Mouse (Mus musculus) layer of hippocampus, adult 2 months (tissue): Measurements from ENCODE around the gene Hipk1. TPM values are rescaled to one million over a fixed set of nuclear protein-coding genes. Genes with fewer than 3 reads are reported as not detected.

Experiments
- DNase-seq, 2 experiments: peaks; one replicate each; pipeline ENCODE4 v3.0.0; 2022; ENCODE audit warnings: low spot score in 2 of 2
- H3K27ac ChIP-seq: fragments of 200-600 bp; 2 replicates; pipeline ENCODE4 v1.8.1; 2022
- H3K4me3 ChIP-seq: fragments of 200-600 bp; 2 replicates; pipeline ENCODE4 v1.8.1; 2022; ENCODE audit warnings: mild to moderate bottlenecking
- CTCF ChIP-seq: fragments of 200-600 bp; conservative IDR thresholded peaks from 2 replicates; pipeline ENCODE4 v1.8.1; 2022; ENCODE audit warnings: antibody characterized with exemption, mild to moderate bottlenecking, moderate library complexity
- total RNA-seq, 2 experiments: library from RNA; stranded (reverse); gene quantifications; 2 replicates each; pipeline ENCODE4 v1.2.3; 2021

Gene Hipk1
- total RNA-seq, 2 experiments from 2014 or later = 128 to 134 TPM

- DNase-seq = no peak
- TF ChIP-seq CTCF = no peak
- Histone ChIP-seq H3K4me3 (peak overlapping the region; percentile 35; the same call in 1 of the 2 replicates), H3K27ac (peak overlapping the region; percentile 36)
These were observed 56.5 kb downstream of the Hipk1 start for GRCm38 (mm10) chr3:103734696-103735519.

- Histone ChIP-seq H3K27ac (peak overlapping the region; percentile 36; the same call in 1 of the 2 replicates), H3K4me3 (peak overlapping the region; percentile 35)
- peak; percentile 33 for TF ChIP-seq CTCF
- DNase-seq = peak; percentile 31 to 53
These were observed 57.3 kb downstream of the Hipk1 start for GRCm38 (mm10) chr3:103733799-103734695.

- Histone ChIP-seq H3K4me3 (no peak overlapping the region), H3K27ac (no peak overlapping the region)
- DNase-seq = no peak
- TF ChIP-seq CTCF = no peak
These were observed 58.2 kb downstream of the Hipk1 start for GRCm38 (mm10) chr3:103733176-103733575.

- Histone ChIP-seq H3K27ac (no peak overlapping the region), H3K4me3 (no peak overlapping the region)
- TF ChIP-seq CTCF = no peak
- no peak for DNase-seq
These were observed 59.2 kb downstream of the Hipk1 start for GRCm38 (mm10) chr3:103732116-103732515.

GRCm38 (mm10) chr3:103729850-103730249, 61.5 kb downstream of the Hipk1 start:
- H3K4me3 ChIP-seq = no peak overlapping the region
- no peak for DNase-seq
- H3K27ac ChIP-seq = no peak overlapping the region
- no peak for TF ChIP-seq CTCF

GRCm38 (mm10) chr3:103727813-103728326, 63.5 kb downstream of the Hipk1 start:
- TF ChIP-seq CTCF = no peak
- DNase-seq = no peak
- no peak overlapping the region for H3K4me3 ChIP-seq

GRCm38 (mm10) chr3:103726642-103727041, 64.7 kb downstream of the Hipk1 start:
- DNase-seq = no peak
- no peak overlapping the region for H3K27ac ChIP-seq
- no peak for TF ChIP-seq CTCF
- no peak overlapping the region for H3K4me3 ChIP-seq

More at GRCm38 (mm10) chr3:103727813-103728326, 63.5 kb downstream of the Hipk1 start:
- no peak overlapping the region for H3K27ac ChIP-seq

- DNase-seq = no peak
- Histone ChIP-seq H3K4me3 (no peak overlapping the region), H3K27ac (no peak overlapping the region)
- TF ChIP-seq CTCF = 0 out of 2 replicates have a peak, but pooled peaks have one; percentile 7
These were observed 67.2 kb downstream of the Hipk1 start for GRCm38 (mm10) chr3:103724137-103724536.

GRCm38 (mm10) chr3:103718728-103719127, 72.6 kb downstream of the Hipk1 start:
- DNase-seq = no peak
- H3K27ac ChIP-seq = no peak overlapping the region
- no peak for TF ChIP-seq CTCF
- no peak overlapping the region for H3K4me3 ChIP-seq

GRCm38 (mm10) chr3:103716774-103717760, 74.3 kb downstream of the Hipk1 start:
- no peak overlapping the region for H3K4me3 ChIP-seq
- no peak for TF ChIP-seq CTCF
- no peak for DNase-seq
- no peak overlapping the region for H3K27ac ChIP-seq

- Histone ChIP-seq H3K27ac (no peak overlapping the region), H3K4me3 (no peak overlapping the region)
- DNase-seq = no peak
- no peak for TF ChIP-seq CTCF
These were observed 75.3 kb downstream of the Hipk1 start for GRCm38 (mm10) chr3:103715762-103716693.
